Mouse (Mus musculus) urinary bladder, adult 18-20 months (tissue): ENCODE measurements around the gene Alox12b.

ENCODE experiments used
- DNase-seq, 2 experiments: peaks; one replicate each; pipeline ENCODE4 v3.0.0; 2022; ENCODE audit warnings: low spot score in 2 of 2, mixed read lengths in 2 of 2

Alox12b gene

DNA sequence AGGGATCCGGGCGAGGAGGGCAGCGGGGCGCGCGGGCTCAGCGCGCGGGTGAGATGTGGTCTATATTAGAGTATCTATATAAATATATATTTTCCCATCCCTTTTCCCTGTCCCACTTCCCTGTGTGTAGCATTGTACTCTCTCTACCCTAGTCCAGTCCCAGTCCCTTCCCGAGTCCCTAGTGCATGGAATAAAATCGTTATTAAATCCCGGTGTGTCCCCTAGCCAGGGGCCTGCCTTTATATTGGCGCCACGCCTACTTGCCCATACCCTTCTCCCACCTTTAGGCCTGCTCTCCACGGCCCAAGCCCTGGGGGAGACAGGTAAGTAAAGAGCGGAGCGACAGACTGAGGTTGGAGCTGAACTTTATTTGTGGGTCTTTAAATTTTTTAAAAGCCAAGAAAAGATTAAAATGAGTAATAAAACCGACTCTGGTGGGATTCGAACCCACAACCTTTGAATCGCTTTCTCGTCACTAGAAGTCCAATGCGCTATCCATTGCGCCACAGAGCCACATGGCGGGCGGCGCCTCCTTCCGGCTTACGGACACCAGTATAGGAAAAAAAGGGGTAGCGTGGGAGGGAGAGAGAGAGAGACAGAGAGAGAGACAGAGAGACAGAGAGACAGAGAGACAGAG, 33.6 kb upstream of the Alox12b start:
- peak; percentile 77 to 81 for DNase-seq

GRCm38 (mm10) chr11:69123693-69124497, 32.9 kb upstream of the Alox12b start:
- peak; percentile 80 to 83 for DNase-seq

DNA sequence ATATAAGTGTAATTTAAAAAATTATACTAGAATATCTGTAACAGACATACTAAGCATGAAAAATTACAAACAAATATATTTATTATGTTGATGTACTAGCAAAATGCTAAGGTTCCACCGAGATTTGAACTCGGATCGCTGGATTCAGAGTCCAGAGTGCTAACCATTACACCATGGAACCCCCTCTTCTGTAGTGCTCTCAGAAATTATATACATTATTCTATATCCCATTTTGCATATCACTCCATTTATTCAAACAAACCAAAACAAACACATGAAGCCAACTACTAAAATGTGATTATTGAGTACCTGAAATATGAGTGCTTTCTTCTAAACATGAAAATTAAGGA, 32.3 kb upstream of the Alox12b start:
- no peak for DNase-seq

- DNase-seq, result peak; percentile 73 to 74
Observed at GRCm38 (mm10) chr11:69125041-69125851, 31.5 kb upstream of the Alox12b start.

- DNase-seq, result no peak
Observed at GRCm38 (mm10) chr11:69125852-69125918, 31.1 kb upstream of the Alox12b start, which contains the start of gene Aloxe3. Aloxe3 (plus strand) TSS chr11:69125896.

DNA sequence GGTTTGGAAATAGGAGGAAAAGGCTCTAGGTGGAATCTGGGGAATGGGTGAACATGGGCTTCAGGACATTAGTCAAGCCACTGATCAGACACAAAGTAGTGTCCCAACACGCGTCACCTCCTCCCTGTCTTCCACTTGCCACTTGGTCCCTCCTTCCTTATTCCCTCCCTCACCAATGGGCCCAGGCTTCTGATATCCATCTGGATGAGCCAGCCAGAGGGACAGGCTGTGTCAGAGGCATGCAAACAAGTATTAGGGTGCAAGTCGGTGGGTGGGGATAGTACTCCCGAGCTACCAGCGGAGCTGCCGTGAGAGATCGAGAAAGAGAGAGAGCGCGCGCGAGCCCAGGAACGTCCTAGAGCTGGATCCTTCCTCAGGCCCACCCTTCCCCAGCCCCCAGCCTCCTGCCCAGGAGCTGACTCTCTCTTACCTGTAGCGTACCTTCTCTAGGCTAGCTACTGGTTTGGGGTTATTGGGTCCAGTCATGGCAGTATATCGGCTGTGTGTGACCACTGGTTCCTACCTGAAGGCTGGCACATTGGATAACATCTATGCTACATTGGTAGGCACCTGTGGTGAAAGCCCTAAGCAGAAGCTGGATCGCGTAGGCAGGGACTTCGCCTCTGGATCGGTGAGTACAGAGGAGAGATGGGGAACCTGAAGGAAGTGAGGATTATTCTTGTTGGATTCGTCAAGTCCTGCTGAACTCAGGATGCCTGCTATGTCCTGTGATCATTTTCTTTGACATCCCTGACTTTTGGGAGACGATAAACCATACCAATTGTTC, 30.7 kb upstream of the Alox12b start:
- peak in 1 of 2 experiments; percentile 30 for DNase-seq

- no peak for DNase-seq
Observed at GRCm38 (mm10) chr11:69126706-69127095, 30.1 kb upstream of the Alox12b start.

DNA sequence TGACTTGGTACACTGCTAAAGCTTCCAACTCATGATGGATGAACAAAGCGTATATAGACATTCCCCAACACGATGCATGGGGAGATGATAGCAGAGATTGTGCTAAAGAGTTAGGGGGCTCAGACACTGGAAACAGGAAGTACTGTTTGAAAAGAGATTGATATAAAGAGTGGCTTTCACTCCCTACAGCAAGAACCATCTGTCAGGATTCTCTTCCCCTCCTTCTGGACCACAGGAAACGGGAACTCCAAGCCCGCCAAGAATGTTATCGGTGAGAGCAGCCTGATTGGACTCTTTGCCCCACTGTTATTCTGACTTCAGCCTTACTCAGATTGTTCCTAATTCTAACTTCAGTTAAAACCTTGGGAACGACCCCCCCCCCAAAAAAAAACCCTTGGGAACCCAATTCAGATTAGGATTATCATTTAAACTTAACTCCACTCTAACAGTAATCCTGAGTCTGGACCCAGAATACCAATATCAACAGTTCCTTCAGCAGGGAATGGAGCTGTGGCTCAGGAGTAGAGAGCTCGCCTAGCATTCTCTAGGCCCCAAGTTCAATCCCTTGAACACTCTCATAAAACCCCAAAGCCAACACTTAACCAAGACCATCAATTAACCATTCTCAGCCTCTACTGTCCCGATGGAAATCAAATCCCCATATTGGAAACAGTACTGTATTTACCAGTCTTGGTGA, 28.2 kb upstream of the Alox12b start:
- DNase-seq, result no peak

- DNase-seq, result no peak
Observed at GRCm38 (mm10) chr11:69133566-69133922, 23.2 kb upstream of the Alox12b start.

- peak in 1 of 2 experiments; percentile 45 for DNase-seq
Observed at GRCm38 (mm10) chr11:69133923-69134621, 22.7 kb upstream of the Alox12b start.

GRCm38 (mm10) chr11:69134622-69134968, 22.2 kb upstream of the Alox12b start:
- no peak for DNase-seq

GRCm38 (mm10) chr11:69135361-69135760, 21.4 kb upstream of the Alox12b start:
- no peak for DNase-seq

DNA sequence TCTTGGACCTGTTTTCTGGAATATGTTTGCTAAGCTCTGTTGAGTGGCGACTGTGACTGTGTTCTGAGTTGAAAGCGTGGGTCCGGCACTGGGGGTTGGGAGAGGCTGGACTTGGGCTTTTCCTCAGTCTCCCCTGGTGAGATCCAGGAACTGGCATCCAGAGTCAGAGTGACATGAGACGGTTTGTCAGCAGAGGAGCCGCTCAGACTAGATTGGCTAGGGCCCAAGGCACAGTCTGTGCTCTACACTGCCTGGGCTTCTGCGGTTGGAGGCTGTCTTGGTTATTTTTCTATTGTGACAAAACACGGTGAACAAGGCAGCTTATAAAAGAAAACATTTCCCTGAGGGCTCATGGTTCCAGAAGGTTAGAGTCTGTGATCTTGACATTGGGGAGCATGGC, 9.2 kb upstream of the Alox12b start:
- no peak for DNase-seq

- no peak for DNase-seq
Observed at GRCm38 (mm10) chr11:69148451-69148960, 8.3 kb upstream of the Alox12b start.

DNA sequence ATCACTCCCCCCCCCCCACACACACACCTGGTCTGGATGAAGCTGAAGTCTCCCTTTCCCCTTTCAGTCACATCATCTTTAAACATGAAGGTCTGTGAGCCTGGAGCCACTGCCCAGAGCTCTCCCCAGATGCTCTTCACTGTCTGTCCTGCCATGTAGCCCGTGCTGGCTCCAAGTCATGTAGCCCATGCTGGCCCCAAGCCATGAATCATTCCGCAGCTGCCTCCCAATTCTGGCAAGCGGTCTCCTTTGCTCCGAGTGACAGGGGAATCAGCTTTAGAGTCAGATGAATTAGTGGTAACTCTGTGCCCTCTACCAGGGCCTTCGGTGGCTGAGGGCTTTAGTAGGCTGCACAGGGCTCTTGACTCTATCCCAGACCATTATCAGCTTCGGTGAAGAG, 7.1 kb upstream of the Alox12b start:
- no peak for DNase-seq

DNA sequence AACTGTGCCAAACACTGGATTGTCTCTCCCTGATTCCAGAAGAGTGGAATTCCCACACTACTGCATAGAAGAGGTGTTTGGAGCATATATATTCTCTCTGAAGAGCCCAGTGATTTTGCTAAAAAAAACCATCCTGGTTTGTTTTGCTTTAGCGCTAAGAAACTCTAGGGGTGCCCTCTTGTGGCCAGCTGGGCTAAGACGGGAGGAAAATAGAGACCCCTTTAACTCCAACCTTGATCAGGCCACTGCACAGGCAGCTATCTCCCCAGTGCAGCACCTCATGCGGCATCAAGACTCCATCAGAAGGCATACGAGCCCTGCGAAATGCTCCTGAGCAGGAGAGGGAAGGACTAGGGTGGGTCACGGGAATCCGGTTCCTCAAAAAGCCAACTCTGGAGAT, 6.3 kb upstream of the Alox12b start:
- DNase-seq, result peak in 1 of 2 experiments; percentile 50

DNA sequence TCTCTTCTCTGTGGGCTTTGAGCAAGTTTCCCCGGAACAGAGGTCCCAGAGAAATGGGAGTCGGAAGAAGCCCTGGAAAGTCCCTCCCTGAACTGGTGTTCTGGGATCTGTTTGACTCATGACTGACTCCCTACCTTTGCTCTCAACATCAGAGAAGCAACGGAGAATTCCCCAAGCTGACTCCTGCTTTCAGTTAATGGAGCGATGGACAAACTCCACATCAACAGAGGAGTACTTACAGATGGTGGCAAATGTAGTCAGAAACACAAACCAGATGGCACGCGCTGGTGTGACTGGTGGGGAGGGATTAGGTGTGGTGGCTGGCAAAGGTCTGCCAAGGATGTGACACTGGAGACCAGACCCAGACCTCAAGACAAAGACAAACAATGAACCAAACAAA, 5.8 kb upstream of the Alox12b start:
- no peak for DNase-seq

DNA sequence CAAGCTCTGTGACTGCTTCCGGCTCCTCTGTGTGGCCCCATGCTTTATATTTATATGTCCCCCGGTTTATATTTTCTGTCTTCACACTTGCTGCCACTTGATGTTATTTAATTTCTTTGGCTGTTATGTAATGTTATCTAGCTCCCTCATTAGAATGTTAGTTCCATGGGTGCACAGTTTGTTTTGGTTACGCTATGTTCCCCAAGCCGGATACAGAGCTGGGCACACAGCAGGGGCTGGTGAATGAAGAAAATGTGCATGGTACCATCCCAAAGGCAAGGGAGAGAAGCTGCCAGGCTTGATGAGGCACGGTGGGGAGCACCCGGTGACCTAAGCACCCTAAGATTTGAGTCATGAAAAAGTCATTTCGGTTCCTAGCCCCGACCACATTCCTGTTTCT, 3.0 kb upstream of the Alox12b start:
- no peak for DNase-seq

DNA sequence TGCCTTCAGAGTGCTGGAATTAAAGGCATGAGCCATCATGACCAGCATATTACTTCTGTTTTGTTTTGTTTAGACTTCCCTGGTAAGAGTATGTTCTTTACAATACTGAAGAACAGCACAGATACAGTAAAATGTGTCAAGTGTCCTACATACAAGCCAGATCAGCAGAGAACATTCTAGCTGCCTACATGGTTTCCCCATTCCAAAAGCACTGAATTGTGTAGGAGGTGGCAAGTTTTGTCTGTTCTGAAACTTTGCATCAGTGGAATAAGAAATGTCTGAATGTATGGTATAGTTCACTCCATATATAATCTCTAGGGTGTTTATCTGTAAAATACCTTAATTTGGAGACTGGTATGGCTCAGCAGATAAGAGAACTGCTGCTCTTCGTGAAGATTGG, 1.4 kb upstream of the Alox12b start:
- no peak for DNase-seq

DNA sequence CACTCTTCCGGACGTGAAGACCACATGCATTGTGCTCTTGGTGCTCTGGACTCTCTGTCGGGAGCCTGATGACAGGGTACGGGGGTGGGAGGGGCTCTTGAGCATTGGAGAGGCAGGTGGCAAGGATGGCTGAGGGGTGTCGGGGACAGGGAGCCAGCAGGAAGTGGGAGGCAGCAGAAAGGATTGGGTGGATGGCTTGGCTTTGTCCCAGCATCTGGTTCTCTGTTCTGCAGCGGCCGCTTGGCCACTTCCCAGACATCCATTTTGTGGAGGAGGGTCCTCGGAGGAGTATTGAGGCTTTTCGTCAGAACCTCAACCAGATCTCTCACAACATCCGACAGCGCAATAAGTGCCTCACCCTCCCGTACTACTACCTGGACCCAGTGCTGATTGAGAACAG, 12.5 kb downstream of the Alox12b start:
- no peak for DNase-seq

GRCm38 (mm10) chr11:69171626-69172025, 14.8 kb downstream of the Alox12b start:
- peak; percentile 38 to 64 for DNase-seq
